Mouse (Mus musculus) megakaryocyte, embryonic 14.5 days (primary cell): ENCODE results near the gene Hist1h4h.

ENCODE experiments used
- FLI1 ChIP-seq: IDR thresholded peaks from 2 replicates; pipeline ENCODE4 v1.6.1; 2012; ENCODE audit warnings: low read length, inconsistent platforms, mixed read lengths
- GATA1 ChIP-seq: IDR thresholded peaks from 3 replicates; pipeline ENCODE4 v1.6.1; 2012; ENCODE audit warnings: mixed read lengths, low read length, inconsistent platforms, borderline replicate concordance

DNA sequence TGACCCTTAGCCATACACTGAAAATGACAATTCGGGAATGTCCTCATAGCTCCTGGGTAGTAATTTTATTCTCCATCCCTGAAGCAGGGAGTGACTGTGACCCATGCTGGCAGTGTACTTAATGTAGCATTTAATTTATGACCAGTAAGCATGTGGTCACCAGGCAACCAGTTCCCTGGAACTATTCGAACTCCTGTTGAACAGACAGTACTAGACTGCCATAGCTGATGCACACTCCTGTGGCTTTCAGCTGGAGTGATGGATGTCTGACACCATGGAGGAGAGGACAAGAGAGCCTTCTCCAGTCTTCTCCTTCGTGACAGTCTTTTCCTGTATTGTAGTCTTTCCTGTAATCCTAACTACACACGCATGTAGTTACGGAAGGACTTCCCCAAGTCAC lies 1.8 kb upstream of the Hist1h4h start:
- TF ChIP-seq GATA1: no peak
- no peak for TF ChIP-seq FLI1
